Mouse (Mus musculus): ENCODE results near the gene Gm13212. TPM values are rescaled to one million over a fixed set of nuclear protein-coding genes. Genes with fewer than 3 reads are reported as not detected.
"Not testable (repeated sequence)": the region's sequence is repeated elsewhere in the genome, so short reads cannot be mapped to it uniquely, and the experiment has no call there.

Gm13212 gene
- total RNA-seq (2022): under 1 TPM; 0.10 to 0.27 (median 0.18) TPM

GRCm38 (mm10) chr4:145585078-145585477 is at the start of gene Gm13212:
TSS of gene Gm13212 (plus strand) at chr4:145585166.
- DNase-seq (ENCODE audit: low spot score in 2 of 2): not testable (repeated sequence)

- DNase-seq (ENCODE audit: low spot score in 2 of 2): not testable (repeated sequence)
Observed at GRCm38 (mm10) chr4:145543861-145544260, 41.1 kb upstream of the Gm13212 start.

- not testable (repeated sequence) for DNase-seq (ENCODE audit: low spot score in 2 of 2)
Observed at GRCm38 (mm10) chr4:145545106-145545505, 39.9 kb upstream of the Gm13212 start.

GRCm38 (mm10) chr4:145545734-145546349 is 39.1 kb upstream of the Gm13212 start:
- not testable (repeated sequence) for DNase-seq (ENCODE audit: low spot score in 2 of 2)

GRCm38 (mm10) chr4:145546477-145546876 is 38.5 kb upstream of the Gm13212 start:
- DNase-seq (ENCODE audit: low spot score in 2 of 2): not testable (repeated sequence)

- DNase-seq (ENCODE audit: low spot score in 2 of 2): no peak
Observed at GRCm38 (mm10) chr4:145556680-145557079, 28.3 kb upstream of the Gm13212 start.

GRCm38 (mm10) chr4:145559505-145560099 is 25.4 kb upstream of the Gm13212 start:
- DNase-seq (ENCODE audit: low spot score in 2 of 2): no peak

GRCm38 (mm10) chr4:145564111-145564821 is 20.7 kb upstream of the Gm13212 start:
- DNase-seq (ENCODE audit: low spot score in 2 of 2): no peak

- not testable (repeated sequence) for DNase-seq (ENCODE audit: low spot score in 2 of 2)
Observed at GRCm38 (mm10) chr4:145570461-145570860, 14.5 kb upstream of the Gm13212 start.

GRCm38 (mm10) chr4:145576623-145577022 is 8.3 kb upstream of the Gm13212 start:
- DNase-seq (ENCODE audit: low spot score in 2 of 2): not testable (repeated sequence)

GRCm38 (mm10) chr4:145580333-145580732 is 4.6 kb upstream of the Gm13212 start:
- DNase-seq (ENCODE audit: low spot score in 2 of 2): not testable (repeated sequence)

GRCm38 (mm10) chr4:145586046-145586445 is 1.1 kb downstream of the Gm13212 start:
- not testable (repeated sequence) for DNase-seq (ENCODE audit: low spot score in 2 of 2)

GRCm38 (mm10) chr4:145594183-145594582 is 9.2 kb downstream of the Gm13212 start:
- not testable (repeated sequence) for DNase-seq (ENCODE audit: low spot score in 2 of 2)

GRCm38 (mm10) chr4:145594798-145595197 is 9.8 kb downstream of the Gm13212 start:
- DNase-seq (ENCODE audit: low spot score in 2 of 2): not testable (repeated sequence)

- DNase-seq (ENCODE audit: low spot score in 2 of 2): not testable (repeated sequence)
Observed at GRCm38 (mm10) chr4:145640416-145641185, 55.6 kb downstream of the Gm13212 start.

GRCm38 (mm10) chr4:145670385-145670784 is 85.4 kb downstream of the Gm13212 start, which contains the start of gene Zfp980:
TSS of gene Zfp980 (plus strand) at chr4:145670685.
- DNase-seq (ENCODE audit: low spot score in 2 of 2): not testable (repeated sequence)

- DNase-seq (ENCODE audit: low spot score in 2 of 2): not testable (repeated sequence)
Observed at GRCm38 (mm10) chr4:145674286-145674780, 89.4 kb downstream of the Gm13212 start.
